Mouse (Mus musculus): ENCODE data around the gene Olfr1197. TPM values are rescaled to one million over a fixed set of nuclear protein-coding genes. Genes with fewer than 3 reads are reported as not detected.

Gene Olfr1197
- not detected for total RNA-seq (2021)
- long read RNA-seq, experiment 1: 0 reads
- long read RNA-seq, experiment 2: 0 reads

GRCm38 (mm10) chr2:88732266-88732665 lies at the start of gene Olfr1197:
Gene Olfr1197 (minus strand): TSS chr2:88732366.
- DNase-seq (ENCODE audit: low spot score in 2 of 2): no peak

- DNase-seq (ENCODE audit: low spot score in 2 of 2): no peak
Measured at GRCm38 (mm10) chr2:88770388-88770787, 38.2 kb upstream of the Olfr1197 start, which contains the start of gene Olfr1200. Gene Olfr1200 (minus strand): TSS chr2:88770488.

GRCm38 (mm10) chr2:88760369-88760768 lies 28.2 kb upstream of the Olfr1197 start, which contains the start of gene Olfr1199:
Gene Olfr1199 (minus strand): TSS chr2:88760469.
- DNase-seq (ENCODE audit: low spot score in 2 of 2): no peak

GRCm38 (mm10) chr2:88751270-88751669 lies 19.1 kb upstream of the Olfr1197 start, which contains the start of gene Olfr1198:
Gene Olfr1198 (minus strand): TSS chr2:88751370.
- no peak for DNase-seq (ENCODE audit: low spot score in 2 of 2)

GRCm38 (mm10) chr2:88743379-88743778 lies 11.2 kb upstream of the Olfr1197 start:
- DNase-seq (ENCODE audit: low spot score in 2 of 2): no peak

- DNase-seq (ENCODE audit: low spot score in 2 of 2): no peak
Measured at GRCm38 (mm10) chr2:88704497-88704896, 27.7 kb downstream of the Olfr1197 start, which contains the start of gene Olfr1196. Gene Olfr1196 (minus strand): TSS chr2:88704597.

- DNase-seq (ENCODE audit: low spot score in 2 of 2): no peak
Measured at GRCm38 (mm10) chr2:88689087-88689486, 43.1 kb downstream of the Olfr1197 start, which contains the start of gene Olfr1195. Gene Olfr1195 (minus strand): TSS chr2:88689187.

Other genes starting within 250 kb of the Olfr1197 start
- not detected for gene Olfr1184, start 248.8 kb downstream of the Olfr1197 start, total RNA-seq (2021)
- gene Olfr1185-ps1, start 239.0 kb downstream of the Olfr1197 start, total RNA-seq (2021): not detected
- gene Olfr1186, start 213.8 kb downstream of the Olfr1197 start, total RNA-seq (2021): not detected
- not detected for gene Olfr1188, start 175.4 kb downstream of the Olfr1197 start, total RNA-seq (2021)
- gene Olfr1189, start 145.9 kb downstream of the Olfr1197 start, total RNA-seq (2021): not detected
- gene Olfr1191-ps1, start 91.8 kb downstream of the Olfr1197 start, total RNA-seq (2021): under 1 TPM in 1 of 2 experiments, not detected in 1; 0.07 TPM
- not detected for gene Olfr1192-ps1, start 83.9 kb downstream of the Olfr1197 start, total RNA-seq (2021)
- gene Olfr1193, start 56.7 kb downstream of the Olfr1197 start, total RNA-seq (2021): not detected
- gene Olfr1195, start 43.2 kb downstream of the Olfr1197 start, total RNA-seq (2021): not detected
- not detected for gene Olfr1196, start 27.8 kb downstream of the Olfr1197 start, total RNA-seq (2021)
- not detected for gene Olfr1198, start 19.0 kb upstream of the Olfr1197 start, total RNA-seq (2021)
- gene Olfr1199, start 28.1 kb upstream of the Olfr1197 start, total RNA-seq (2021): not detected
- not detected for gene Olfr1200, start 38.1 kb upstream of the Olfr1197 start, total RNA-seq (2021)
- not detected for gene Olfr1201, start 60.7 kb upstream of the Olfr1197 start, total RNA-seq (2021)
- not detected for gene Olfr1202, start 82.1 kb upstream of the Olfr1197 start, total RNA-seq (2021)
- not detected for gene Olfr1205, start 97.4 kb upstream of the Olfr1197 start, total RNA-seq (2021)
- not detected for gene Olfr1204, start 116.9 kb upstream of the Olfr1197 start, total RNA-seq (2021)
- not detected for gene Olfr1206, start 130.9 kb upstream of the Olfr1197 start, total RNA-seq (2021)
- not detected for gene Olfr1208, start 169.9 kb upstream of the Olfr1197 start, total RNA-seq (2021)
- gene Olfr1209, start 182.8 kb upstream of the Olfr1197 start, total RNA-seq (2021): not detected
- not detected for gene Olfr1211, start 205.7 kb upstream of the Olfr1197 start, total RNA-seq (2021)
- gene Olfr1212, start 221.6 kb upstream of the Olfr1197 start, total RNA-seq (2021): not detected
- not detected for gene Gm13762, start 247.9 kb upstream of the Olfr1197 start, total RNA-seq (2021)